Mouse (Mus musculus): ENCODE results near the gene Ifnk. TPM values are rescaled to one million over a fixed set of nuclear protein-coding genes. Genes with fewer than 3 reads are reported as not detected.

Ifnk gene
- not detected in 2 replicates for polyA plus RNA-seq (2012; rRNA removed; ENCODE audit: low replicate concordance)

DNA sequence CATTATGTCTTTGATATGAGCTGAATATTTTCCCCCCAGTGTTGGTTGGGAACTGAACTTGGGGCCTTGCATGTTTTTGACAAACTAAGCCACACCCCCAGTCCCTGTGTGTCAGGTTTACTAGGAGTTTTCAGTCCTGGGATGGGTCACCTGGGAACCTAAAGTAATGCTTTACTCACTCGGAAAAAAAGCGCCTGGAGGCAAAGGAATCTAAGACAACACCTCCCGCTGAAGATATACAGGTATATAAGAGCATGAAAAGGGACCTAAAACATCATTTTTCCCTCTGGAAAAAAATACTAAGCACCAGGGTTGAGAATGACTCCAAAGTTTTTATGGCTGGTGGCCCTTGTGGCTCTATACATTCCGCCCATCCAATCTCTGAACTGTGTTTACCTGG, at the start of gene Ifnk:
Gene Ifnk (plus strand): TSS at position 301 of the 400 bp plus-strand sequence.

DNA sequence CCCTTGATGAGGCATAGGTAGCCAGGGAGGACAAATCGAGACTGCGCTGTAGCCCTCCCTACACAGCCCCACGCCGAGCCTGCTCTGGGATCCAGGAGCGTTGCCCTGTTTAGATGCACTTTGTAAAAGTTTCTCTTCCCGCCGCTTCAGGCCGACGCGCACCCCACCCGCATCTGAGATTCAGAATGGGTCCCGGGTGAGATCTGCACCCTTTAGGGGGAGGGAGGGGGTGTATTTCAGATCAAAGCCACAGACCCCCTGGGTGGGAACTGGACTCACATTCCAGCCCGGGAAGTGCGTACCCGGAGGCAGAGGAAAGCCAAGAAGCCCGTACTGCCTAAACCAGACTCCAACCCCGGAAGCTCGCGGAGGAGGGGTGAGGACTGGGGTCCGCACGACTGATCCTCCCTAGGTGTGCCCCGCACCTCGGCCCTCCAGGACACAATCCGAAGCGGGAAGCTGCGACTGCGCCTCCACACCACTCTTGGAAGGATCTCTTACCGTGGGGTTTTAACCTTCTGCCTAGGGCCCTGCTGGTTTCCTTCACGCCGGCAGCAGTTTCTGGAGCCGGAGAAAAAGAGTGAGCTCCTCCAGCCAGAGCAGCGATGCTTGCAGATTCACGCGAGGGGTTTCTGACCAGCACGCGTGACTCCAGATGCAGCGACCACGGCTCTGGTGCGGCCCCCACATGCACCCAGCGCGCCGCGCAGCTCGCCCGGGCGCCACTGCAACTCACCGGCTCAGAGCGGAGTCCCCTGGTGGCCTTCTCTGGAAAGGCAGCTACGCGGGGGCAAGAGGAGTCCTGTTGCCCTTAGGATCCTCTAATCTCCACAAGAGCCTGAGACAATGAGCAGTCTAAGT, 5.1 kb downstream of the Ifnk start, which contains the start of gene Mob3b:
Gene Mob3b (minus strand): TSS at position 734 of the 861 bp plus-strand sequence.

Other genes starting within 250 kb of the Ifnk start
- 4.4 and 5.4 TPM in 2 replicates for gene Mob3b, start 5.4 kb downstream of the Ifnk start, polyA plus RNA-seq (2012; rRNA removed; ENCODE audit: low replicate concordance)
- gene C9orf72, start 74.1 kb downstream of the Ifnk start, polyA plus RNA-seq (2012; rRNA removed; ENCODE audit: low replicate concordance): 9.9 and 30.6 TPM in 2 replicates